Mouse (Mus musculus): ENCODE results near the gene Stk35.

Stk35 gene

GRCm38 (mm10) chr2:129800271-129800903 is at the start of gene Stk35:
Gene Stk35, plus strand, starts transcription at chr2:129800517.
- DNase-seq, result peak; percentile 96

GRCm38 (mm10) chr2:129782046-129782445 is 18.3 kb upstream of the Stk35 start:
- no peak for DNase-seq

- no peak for DNase-seq
Observed at GRCm38 (mm10) chr2:129796501-129796900, 3.8 kb upstream of the Stk35 start.

- DNase-seq, result no peak
Observed at GRCm38 (mm10) chr2:129797709-129798108, 2.6 kb upstream of the Stk35 start.

GRCm38 (mm10) chr2:129798410-129798809 is 1.9 kb upstream of the Stk35 start:
- DNase-seq, result no peak

- DNase-seq, result no peak
Observed at GRCm38 (mm10) chr2:129800904-129801230, 550 bp downstream of the Stk35 start.

GRCm38 (mm10) chr2:129801231-129802029 is 1.1 kb downstream of the Stk35 start:
- peak; percentile 91 to 95 for DNase-seq

GRCm38 (mm10) chr2:129805486-129805885 is 5.2 kb downstream of the Stk35 start:
- no peak for DNase-seq

GRCm38 (mm10) chr2:129806486-129806885 is 6.2 kb downstream of the Stk35 start:
- DNase-seq, result no peak

- DNase-seq, result no peak
Observed at GRCm38 (mm10) chr2:129810563-129810962, 10.2 kb downstream of the Stk35 start.

- no peak for DNase-seq
Observed at GRCm38 (mm10) chr2:129814033-129814432, 13.7 kb downstream of the Stk35 start.

- no peak for DNase-seq
Observed at GRCm38 (mm10) chr2:129815076-129815475, 14.8 kb downstream of the Stk35 start.

GRCm38 (mm10) chr2:129817603-129818257 is 17.4 kb downstream of the Stk35 start:
- DNase-seq, result peak in 1 of 2 experiments; percentile 12

GRCm38 (mm10) chr2:129818868-129819267 is 18.6 kb downstream of the Stk35 start:
- DNase-seq, result no peak

- DNase-seq, result no peak
Observed at GRCm38 (mm10) chr2:129819531-129819930, 19.2 kb downstream of the Stk35 start.

- DNase-seq, result no peak
Observed at GRCm38 (mm10) chr2:129819951-129820350, 19.6 kb downstream of the Stk35 start.

- no peak for DNase-seq
Observed at GRCm38 (mm10) chr2:129821021-129821420, 20.7 kb downstream of the Stk35 start.

GRCm38 (mm10) chr2:129821568-129821967 is 21.3 kb downstream of the Stk35 start:
- DNase-seq, result no peak

GRCm38 (mm10) chr2:129823310-129823709 is 23.0 kb downstream of the Stk35 start:
- no peak for DNase-seq

- peak; percentile 47 to 48 for DNase-seq
Observed at GRCm38 (mm10) chr2:129824254-129824653, 23.9 kb downstream of the Stk35 start.

- DNase-seq, result no peak
Observed at GRCm38 (mm10) chr2:129826141-129826540, 25.8 kb downstream of the Stk35 start.

- no peak for DNase-seq
Observed at GRCm38 (mm10) chr2:129832993-129833392, 32.7 kb downstream of the Stk35 start.

GRCm38 (mm10) chr2:129834221-129834620 is 33.9 kb downstream of the Stk35 start:
- no peak for DNase-seq

- peak in 1 of 2 experiments; percentile 42 for DNase-seq
Observed at GRCm38 (mm10) chr2:129834881-129835280, 34.6 kb downstream of the Stk35 start.

Measured in kidney, postnatal 36 days (tissue).